12 mouse cellular contexts compared by ENCODE assay signal in genomic region chr6:97339271-97339681, GRCm38 (mm10).
DNase-seq lines count a peak whose midpoint lies in the region; ATAC-seq and TF ChIP-seq lines count a peak whose summit lies in the region.
"Had no signal": no experiment of that assay in that cellular context is flagged by ENCODE, and none has a peak within 500 bp of the region (broad histone marks: within the 10 kb centered on the region; RNA-seq: fewer than 3 reads in every experiment).

No protein-coding gene starts in this region.

- no peak for TF ChIP-seq CTCF in Patski (IDR thresholded peaks at IDR 0.05)

- POLR2A ChIA-PET in Patski (lab: Charles Lee): interaction anchor here (0.6 to 1.4 kb wide), 2 partner anchors 28 to 29 kb away, joined by 3 read pairs; no protein-coding TSS in a partner anchor

- no peaks in the 10 kb centered on the region for H3K27me3 ChIP-seq in kidney, embryonic 14.5 days (ENCODE audit: control insufficient read depth, insufficient read depth, low read length)
- no peaks in the 10 kb centered on the region for H3K27me3 ChIP-seq in Patski
- H3K27me3 ChIP-seq in forebrain, embryonic 12.5 days: no peaks in the 10 kb centered on the region
- no peaks in the 10 kb centered on the region for H3K27me3 ChIP-seq in hindbrain, embryonic 16.5 days (replicated peaks; ENCODE audit: control insufficient read depth, insufficient read depth, low read length)
- H3K27me3 ChIP-seq: embryonic facial prominence, embryonic 12.5 days; liver, embryonic 12.5 days had no signal

- H3K9ac ChIP-seq in kidney, embryonic 14.5 days (ENCODE audit: low read depth, low read length): no peak overlapping the region
- no peak overlapping the region for H3K9ac ChIP-seq in forebrain, embryonic 12.5 days
- no peak overlapping the region for H3K9ac ChIP-seq in hindbrain, embryonic 16.5 days (ENCODE audit: low read depth, low read length)
- H3K9ac ChIP-seq: embryonic facial prominence, embryonic 12.5 days; liver, embryonic 12.5 days had no signal

- H3K9me3 ChIP-seq in kidney, embryonic 14.5 days (ENCODE audit: control insufficient read depth, low read length): no peaks in the 10 kb centered on the region
- no peaks in the 10 kb centered on the region for H3K9me3 ChIP-seq in forebrain, embryonic 12.5 days
- no peaks in the 10 kb centered on the region for H3K9me3 ChIP-seq in hindbrain, embryonic 16.5 days (ENCODE audit: control insufficient read depth, low read length)
- H3K9me3 ChIP-seq: embryonic facial prominence, embryonic 12.5 days; liver, embryonic 12.5 days had no signal

- in situ Hi-C loops in Patski (cut with MboI; ENCODE audit: low pct_unique_long_range_greater_than_20kb): no loop called here

- ATAC-seq in kidney, embryonic 14.5 days (ENCODE audit: low FRiP score, low TSS enrichment): peak; percentile 88
- ATAC-seq in Patski: peak; percentile 98
- peak; percentile 81 for ATAC-seq in forebrain, embryonic 12.5 days (ENCODE audit: low FRiP score)
- 0 out of 2 replicates have a peak, but pooled peaks have one; percentile 34 for ATAC-seq in hindbrain, embryonic 16.5 days
- ATAC-seq: liver, embryonic 12.5 days had no signal

- DNase-seq in kidney, postnatal 14 days: no peak
- DNase-seq in Patski (ENCODE audit: low read depth, low spot score): peak; percentile 75
- DNase-seq in frontal cortex, postnatal 25 days (ENCODE audit: low spot score in 2 of 2): no peak
- DNase-seq in adrenal gland, postnatal 25 days: no peak
- DNase-seq: lung, postnatal 36 days; right cerebral cortex, postnatal 14 days had no signal

- no peak overlapping the region for H3K4me2 ChIP-seq in kidney, embryonic 14.5 days (replicated peaks; ENCODE audit: low read depth, low read length)
- H3K4me2 ChIP-seq in forebrain, embryonic 12.5 days: no peak overlapping the region
- H3K4me2 ChIP-seq in hindbrain, embryonic 16.5 days (ENCODE audit: low read length): no peak overlapping the region
- H3K4me2 ChIP-seq: embryonic facial prominence, embryonic 12.5 days; liver, embryonic 12.5 days had no signal

- no peaks in the 10 kb centered on the region for H3K36me3 ChIP-seq in kidney, embryonic 14.5 days (ENCODE audit: control insufficient read depth, insufficient read depth, low read length)
- 0 out of 2 replicates have a peak, but pooled peaks cover 5% of the 10 kb centered on the region for H3K36me3 ChIP-seq in forebrain, embryonic 12.5 days (replicated peaks)
- H3K36me3 ChIP-seq in hindbrain, embryonic 16.5 days (ENCODE audit: control insufficient read depth, insufficient read depth, low read length): no peaks in the 10 kb centered on the region
- H3K36me3 ChIP-seq: embryonic facial prominence, embryonic 12.5 days; liver, embryonic 12.5 days had no signal

- CTCF ChIA-PET in Patski (lab: Charles Lee): interaction anchor here (1.2 to 2.5 kb wide), 7 partner anchors 14 to 184 kb away, joined by 3 to 9 read pairs (median 6); no protein-coding TSS in a partner anchor

- no peak overlapping the region; the same call in 1 of the 2 replicates for H3K27ac ChIP-seq in kidney, embryonic 14.5 days (ENCODE audit: low read depth, low read length)
- peak overlapping the region; percentile 47 for H3K27ac ChIP-seq in forebrain, embryonic 12.5 days
- no peak overlapping the region for H3K27ac ChIP-seq in hindbrain, embryonic 16.5 days (ENCODE audit: low read depth, low read length)
- H3K27ac ChIP-seq: embryonic facial prominence, embryonic 12.5 days; liver, embryonic 12.5 days had no signal

- no peak overlapping the region for H3K4me3 ChIP-seq in kidney, embryonic 14.5 days (ENCODE audit: low read length)
- H3K4me3 ChIP-seq in forebrain, embryonic 12.5 days (replicated peaks): no peak overlapping the region
- no peak overlapping the region for H3K4me3 ChIP-seq in hindbrain, embryonic 16.5 days (ENCODE audit: low read length)
- H3K4me3 ChIP-seq: embryonic facial prominence, embryonic 12.5 days; liver, embryonic 12.5 days; myocyte had no signal

- 18% methylated on average over 5 of the region's 5 CpGs for WGBS in kidney, embryonic 14.5 days
- WGBS in forebrain, embryonic 12.5 days: 14% methylated on average over 5 of the region's 5 CpGs
- WGBS in hindbrain, embryonic 16.5 days: 29% methylated on average over 5 of the region's 5 CpGs

- H3K4me1 ChIP-seq in kidney, embryonic 14.5 days (ENCODE audit: control insufficient read depth, insufficient read depth, low read length): 0 out of 2 replicates have a peak, but pooled peaks cover 9% of the 10 kb centered on the region
- H3K4me1 ChIP-seq in forebrain, embryonic 12.5 days: peaks cover 23% of the 10 kb centered on the region
- peaks cover 4% of the 10 kb centered on the region; the same call in 1 of the 2 replicates for H3K4me1 ChIP-seq in hindbrain, embryonic 16.5 days (ENCODE audit: control insufficient read depth, insufficient read depth, low read depth, low read length)
- H3K4me1 ChIP-seq: liver, embryonic 12.5 days had no signal

Comparison
In these comparisons a context has a peak if more than half of its experiments do, and no peak if none do; other contexts are left out.
1. ATAC-seq: peak in every context shown above with its lines; median percentile 98 in Patski; 88 in kidney, embryonic 14.5 days; 81 in forebrain, embryonic 12.5 days; 34 in hindbrain, embryonic 16.5 days.